Mouse (Mus musculus) adrenal gland, adult 18-20 months (tissue): ENCODE measurements around the gene Dpf1. TPM values are rescaled to one million over a fixed set of nuclear protein-coding genes. Genes with fewer than 3 reads are reported as not detected.

Source experiments
- DNase-seq, 2 experiments: peaks; one replicate each; pipeline ENCODE4 v3.0.0; 2021 to 2022; ENCODE audit warnings: low spot score in 2 of 2
- total RNA-seq, 2 experiments: library from RNA; stranded (reverse); gene quantifications; 1 replicate in 1 of 2; 2 replicates in 1 of 2; pipeline ENCODE4 v1.2.3; 2021

Gene Dpf1
- total RNA-seq, 2 experiments from 2014 or later: 1.8 to 4.5 TPM

DNA sequence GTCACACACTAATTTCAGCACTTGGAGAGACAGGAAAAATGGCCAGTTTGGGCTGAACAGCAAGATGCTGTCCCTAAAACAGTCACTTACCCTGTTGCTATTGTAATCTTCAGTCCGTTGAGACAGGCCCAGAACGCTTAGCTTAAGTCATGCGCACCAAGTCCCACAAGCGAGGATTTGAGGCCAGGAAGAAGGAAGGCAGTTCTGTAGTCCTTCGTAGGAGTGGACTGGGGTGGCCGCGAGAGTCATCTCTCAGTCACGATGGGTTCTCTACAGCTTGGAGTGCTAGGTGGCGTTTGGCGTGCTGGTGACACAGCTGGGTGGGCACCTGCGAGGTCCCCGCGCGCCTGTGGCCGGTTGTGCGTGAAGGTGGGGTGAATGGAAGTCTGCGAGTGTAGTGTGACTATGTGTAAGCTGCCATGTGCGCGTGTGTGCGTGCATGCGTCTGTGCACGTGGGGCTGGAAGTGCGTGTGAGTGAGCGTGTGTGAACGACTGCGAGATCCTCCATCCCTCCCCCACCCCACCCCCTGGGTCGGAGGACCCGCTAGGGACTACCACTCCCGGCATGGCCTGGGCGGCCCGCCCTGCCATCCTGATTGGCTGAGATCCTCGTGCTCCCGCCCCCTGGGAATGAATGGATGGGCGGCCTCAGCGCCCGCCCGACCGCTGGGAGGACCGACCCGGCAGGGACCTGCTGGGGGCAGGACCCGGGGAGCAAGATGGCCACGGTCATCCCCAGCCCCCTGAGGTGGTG is 3.8 kb downstream of the Dpf1 start:
- peak; percentile 84 to 86 for DNase-seq

DNA sequence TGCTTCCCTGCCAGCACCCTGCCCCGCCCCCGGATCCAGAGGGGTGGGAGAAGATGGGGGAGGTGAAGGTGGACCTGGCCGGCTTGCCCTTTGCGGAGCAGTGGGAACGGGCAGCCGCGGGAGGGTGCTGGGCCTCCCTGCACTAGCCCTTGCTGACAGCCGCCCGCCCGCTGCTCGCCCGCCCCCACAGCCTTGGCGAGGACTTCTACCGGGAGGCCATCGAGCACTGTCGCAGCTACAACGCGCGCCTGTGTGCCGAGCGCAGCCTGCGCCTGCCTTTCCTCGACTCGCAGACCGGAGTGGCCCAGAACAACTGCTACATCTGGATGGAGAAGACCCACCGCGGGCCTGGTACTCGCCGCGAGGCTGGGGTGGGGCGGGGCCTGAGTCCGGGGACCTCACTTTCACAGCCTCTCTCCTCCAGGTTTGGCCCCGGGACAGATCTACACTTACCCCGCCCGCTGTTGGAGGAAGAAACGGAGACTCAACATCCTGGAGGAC is 5.5 kb downstream of the Dpf1 start:
- peak; percentile 45 to 50 for DNase-seq

DNA sequence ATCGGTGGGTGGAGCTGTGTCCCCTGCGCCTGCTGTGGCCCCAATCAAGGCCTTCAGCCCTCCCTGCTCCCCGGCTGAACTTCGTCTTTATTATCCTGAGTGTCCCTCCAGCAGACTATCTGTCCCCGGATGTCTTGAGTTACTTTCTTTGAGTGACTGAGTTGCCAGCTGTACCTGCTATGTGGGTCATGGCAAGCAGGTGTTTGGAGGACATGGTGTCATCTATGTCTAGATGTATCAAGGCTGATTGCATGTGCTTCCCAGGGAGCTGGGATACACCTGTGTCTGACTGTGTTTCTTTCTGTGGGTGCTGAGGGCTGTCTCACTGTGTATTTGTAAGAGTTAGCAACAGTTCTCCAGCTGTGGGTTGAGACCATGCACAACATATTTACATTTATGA is 6.0 kb downstream of the Dpf1 start:
- no peak for DNase-seq

DNA sequence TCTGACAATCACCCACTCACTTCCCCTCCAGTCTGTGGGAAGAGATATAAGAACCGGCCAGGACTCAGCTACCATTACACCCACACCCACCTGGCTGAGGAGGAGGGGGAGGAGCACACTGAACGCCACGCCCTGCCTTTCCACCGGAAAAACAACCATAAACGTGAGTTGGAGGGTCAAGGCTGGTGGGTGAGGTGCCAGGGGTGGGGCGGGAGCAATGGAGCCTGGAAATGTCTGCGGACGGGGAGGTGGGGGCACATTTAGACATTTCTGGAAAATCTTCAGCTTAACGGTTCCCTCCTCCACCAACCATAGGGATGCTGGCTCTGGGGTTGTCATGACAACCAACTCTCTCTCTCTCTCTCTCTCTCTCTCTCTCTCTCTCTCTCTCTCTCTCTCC is 9.3 kb downstream of the Dpf1 start:
- no peak for DNase-seq

DNA sequence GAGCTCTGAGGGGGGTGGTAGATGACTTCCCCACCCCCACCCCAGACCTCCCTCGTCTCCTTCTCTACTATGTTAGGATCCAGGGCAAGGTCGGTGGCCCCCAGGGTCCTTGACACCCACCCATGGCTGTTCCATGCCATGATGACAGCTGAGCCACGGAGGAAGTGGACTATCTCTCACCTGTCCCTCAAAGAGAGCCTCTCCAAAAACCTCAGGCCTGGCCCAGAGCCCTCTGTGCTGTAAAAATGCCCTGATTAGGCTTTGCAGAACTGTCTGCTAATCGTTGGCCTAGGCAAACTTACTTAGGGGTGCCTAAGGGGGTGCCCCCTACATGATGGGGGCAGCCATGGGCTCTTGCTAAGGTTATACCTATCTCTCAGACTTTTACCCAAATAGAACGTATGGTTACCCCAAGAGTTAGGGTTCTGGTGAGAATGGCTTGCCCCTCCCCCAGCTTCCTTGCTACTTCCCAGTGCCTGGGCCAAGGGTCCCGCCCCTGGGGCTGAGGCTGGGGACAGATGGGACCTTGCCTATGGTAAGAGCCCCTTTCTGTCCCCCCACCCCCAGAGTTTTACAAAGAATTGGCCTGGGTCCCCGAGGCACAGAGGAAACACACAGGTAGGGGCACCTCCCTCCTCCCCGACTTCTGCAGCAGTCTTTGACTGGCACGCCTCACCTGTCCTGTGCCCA is 10.0 kb downstream of the Dpf1 start:
- no peak for DNase-seq

DNA sequence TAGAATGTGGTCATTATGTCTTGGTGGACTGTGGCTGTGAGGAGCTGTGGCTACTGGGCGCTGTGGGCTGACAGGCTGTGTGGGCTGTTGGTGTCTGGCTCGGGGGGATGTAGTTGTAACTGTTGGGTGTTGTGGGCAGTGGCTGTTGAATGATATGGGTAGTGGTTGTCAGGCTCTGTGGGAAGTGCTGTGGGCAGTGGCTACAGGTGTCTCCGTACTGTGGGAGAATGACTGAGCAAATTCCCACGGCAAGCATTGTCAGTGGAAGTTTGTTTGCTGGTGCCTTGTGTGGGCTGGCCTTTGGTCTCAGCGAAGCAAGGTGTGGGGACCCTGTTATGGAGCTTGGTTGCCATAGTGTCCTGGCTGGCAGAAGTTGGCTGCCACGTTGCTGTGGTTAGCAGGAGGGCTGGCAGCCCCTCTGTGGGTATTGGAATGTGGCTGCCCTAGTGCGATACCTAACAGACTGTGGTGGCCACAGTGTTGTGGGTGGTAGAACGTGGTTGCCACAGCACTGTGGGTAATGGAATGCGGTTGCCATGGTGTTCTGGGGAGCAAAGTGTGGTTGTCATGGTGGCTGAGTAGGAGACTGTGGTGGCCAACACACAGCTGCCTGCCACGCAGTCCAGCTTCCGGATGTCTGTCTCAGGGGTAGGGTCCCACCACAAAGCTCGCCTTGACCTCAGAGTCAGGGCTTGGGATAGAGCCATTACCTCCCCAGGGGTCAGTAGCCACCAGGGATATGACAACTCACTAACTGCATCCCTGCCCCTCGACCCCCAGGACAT is 11.3 kb downstream of the Dpf1 start:
- DNase-seq: no peak

DNA sequence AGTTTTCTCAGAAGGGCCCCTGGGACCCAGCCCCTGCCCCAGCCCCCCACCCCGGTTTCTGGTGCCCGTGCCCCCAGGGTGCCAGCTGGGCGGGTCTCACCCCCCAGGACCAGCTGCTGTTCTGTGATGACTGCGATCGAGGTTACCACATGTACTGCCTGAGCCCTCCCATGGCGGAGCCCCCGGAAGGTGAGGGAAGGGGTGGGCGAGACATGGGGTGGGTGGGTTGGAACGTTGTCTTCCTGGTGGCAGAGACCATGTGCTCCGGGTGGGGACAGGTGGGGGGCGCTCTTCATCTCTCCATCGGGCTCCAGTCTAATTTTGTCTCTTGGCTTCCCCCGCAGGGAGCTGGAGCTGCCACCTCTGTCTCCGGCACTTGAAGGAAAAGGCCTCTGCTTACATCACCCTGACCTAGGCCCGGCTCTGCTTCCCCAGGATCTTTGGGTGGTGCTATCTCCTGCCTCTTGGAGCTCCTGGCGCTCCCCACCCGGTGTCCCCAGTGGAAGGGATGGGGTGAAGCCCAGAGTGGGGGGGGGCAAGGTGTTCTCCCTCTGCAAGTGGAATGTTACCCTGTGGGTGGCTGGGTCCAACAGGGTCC is 12.5 kb downstream of the Dpf1 start:
- no peak for DNase-seq

DNA sequence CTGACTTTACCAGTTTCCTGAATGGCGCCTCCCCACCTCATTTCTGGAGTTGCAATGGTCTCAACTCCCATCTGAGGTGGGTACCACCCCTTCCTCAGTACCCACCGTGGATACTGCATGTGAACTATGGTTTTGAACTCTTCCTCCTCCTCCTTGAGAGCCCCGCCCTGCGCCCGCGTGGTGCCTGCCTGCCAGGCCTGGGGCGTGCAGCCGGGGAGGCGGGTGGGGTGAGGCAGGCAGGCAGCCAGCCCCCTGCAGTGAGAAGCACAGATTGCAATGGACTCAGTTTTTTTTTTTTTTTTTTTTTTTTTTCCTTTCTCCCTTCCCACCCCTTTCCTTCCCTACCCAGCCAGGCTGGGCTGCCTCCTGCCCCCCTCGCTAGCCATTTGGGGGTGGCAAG is 13.2 kb downstream of the Dpf1 start:
- DNase-seq: no peak

DNA sequence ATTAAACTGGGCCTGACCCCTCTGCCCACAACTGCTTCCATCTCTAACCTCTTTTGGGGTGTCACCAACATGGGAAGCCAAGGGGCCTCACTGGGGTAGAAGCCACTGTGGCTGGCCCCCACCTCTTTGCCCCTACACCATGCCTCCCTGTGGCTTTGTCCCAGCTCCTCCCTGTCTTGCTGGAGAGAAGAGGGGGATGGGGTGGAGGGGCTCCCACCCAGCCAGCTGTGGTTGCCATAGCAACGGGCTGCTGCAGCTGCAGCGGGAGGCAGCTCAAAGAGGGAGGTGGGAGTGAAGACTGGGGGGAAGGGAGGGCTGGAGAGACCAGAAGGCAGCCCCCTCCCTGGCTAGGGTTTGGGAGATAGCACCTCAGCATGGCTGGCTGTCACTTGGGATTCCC is 13.8 kb downstream of the Dpf1 start:
- no peak for DNase-seq

DNA sequence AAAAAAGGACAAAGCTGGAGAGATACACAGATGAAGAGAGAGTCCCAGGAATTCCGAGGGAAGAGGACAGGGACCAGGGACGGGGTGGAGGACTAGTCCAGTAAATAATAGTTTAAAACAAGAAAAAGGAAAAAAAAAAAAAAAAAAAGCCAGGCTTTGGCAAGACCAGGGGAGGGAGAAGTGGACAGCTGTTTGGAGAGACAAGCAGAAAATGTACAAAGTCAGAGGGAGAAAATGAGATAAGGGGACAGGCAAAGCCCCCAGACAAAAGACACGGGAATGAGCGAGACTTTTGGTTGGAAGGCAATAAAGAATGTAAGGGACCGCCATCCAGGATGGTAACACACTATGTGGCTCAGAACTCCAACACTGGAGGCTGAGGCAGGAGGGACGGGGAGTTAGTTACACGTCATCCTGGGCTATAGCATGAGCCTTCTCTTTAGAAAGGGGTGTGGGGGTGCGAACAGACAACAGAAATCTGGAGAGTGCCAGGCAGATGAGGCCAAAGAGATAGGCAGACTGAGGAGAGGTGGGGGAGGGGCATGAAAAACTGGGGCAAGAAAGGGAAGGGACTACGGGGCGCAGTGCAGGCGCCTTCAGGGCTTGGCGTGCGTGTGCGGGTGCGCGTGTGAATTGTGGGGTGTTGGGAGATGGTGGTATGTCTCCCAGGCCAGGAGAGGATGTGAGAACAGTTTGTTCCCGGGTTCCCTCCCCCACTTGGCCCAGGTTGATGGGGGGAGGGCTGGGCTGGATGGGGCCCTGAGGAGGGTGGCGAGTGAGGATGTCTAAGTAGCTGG is 14.6 kb downstream of the Dpf1 start:
- DNase-seq: no peak

DNA sequence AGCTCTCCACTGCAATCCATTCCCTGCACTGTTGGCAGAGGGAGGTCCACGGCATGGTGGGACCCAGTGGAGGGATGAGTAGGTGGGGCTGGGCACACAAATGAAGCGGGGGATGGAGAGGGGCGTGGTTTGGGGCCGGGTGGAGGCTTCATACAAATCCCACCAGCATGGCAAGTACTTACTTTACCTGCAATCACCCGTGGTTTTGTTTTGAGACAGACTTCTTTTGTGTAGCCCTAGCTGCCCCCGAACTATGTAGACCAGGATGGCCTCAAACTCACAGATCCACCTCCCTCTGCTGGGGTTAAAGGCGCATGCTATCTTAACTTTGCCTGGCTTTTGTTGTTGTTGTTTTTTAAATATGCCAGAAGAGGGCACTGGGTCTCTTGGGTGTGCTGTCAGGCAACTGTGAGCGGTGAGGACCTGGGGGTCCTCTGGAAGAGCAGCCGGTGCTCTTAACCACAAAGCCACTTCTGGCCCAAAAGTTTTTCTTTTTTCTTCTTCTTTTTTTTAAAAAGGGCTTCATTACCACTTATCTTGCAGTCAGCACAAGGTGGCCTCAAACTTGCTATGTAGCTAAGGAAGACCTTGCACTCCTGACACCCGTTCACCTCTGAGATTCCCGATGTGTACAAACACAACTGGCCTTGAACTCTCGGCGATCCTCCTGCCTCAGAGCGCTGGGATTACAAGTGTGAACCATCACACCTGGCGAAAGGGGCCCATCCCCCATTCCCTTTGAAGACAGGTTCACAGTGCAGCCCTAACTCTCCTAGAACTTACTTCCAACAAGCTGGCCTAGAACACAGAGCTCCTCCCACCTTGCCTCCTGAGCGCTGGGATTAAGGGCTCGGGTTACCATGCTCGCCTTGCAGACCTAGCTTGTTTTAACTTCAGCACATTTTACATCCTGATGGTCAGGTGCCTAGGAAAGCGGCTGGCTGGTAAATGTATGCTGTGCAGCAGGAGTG is 15.9 kb downstream of the Dpf1 start:
- DNase-seq: no peak

DNA sequence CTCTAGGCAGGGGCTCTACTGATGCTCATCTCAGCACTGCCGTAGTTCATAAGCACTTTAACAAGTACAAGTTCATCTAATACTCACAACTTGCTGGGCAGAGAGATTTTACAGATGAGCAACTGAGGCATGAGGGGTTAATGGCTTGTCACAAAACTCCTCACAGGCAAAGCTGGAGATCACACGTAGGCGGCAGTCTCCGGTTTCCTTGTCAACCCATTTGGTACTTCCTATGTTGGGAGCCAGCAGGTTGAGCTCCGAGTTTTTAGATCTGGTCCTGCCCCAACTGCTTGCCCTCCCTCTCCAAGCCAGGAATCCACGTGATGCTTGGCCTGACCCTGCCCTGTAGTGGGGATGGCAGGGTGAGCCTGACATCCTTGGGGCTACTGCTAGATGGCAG is 23.3 kb downstream of the Dpf1 start:
- no peak for DNase-seq

DNA sequence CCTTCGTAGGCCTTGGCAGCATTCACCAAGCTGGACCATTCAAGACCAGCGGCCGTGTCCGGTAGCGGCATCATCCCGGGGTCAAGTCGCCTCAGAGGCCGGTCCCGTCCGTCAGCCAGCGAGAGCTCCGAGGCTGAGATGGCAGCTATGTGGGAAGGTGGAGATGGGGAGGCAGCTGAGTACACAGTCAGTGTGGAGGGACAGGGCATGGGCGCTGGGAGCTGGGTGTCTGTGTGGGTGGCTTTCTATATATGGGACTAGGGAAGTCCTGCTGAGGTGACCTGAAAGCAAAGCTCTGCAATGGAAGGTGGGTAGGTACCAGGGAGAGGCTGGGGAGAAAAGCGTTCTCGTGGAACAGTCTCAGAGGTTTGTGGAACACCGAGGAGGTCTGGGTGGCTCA is 25.2 kb downstream of the Dpf1 start:
- no peak for DNase-seq

DNA sequence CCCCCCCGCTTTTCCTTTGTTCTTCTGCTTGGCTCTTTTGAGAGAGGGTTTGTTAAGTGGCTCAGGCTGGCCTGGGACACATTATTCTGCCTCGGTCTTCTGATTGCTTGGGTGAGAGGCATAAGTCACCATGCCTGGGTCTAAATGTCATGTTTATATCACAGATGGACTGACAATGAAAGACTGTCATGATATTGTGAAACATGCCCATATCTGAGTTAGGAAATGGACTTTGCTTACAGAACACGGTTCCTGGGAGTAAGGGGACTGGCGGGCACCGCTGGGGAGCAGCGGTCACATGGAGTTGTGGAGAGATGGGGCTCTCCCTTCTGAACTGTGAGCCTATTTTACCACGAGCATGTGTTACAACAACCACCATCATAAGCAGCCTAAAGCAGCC is 30.4 kb downstream of the Dpf1 start:
- DNase-seq: no peak

DNA sequence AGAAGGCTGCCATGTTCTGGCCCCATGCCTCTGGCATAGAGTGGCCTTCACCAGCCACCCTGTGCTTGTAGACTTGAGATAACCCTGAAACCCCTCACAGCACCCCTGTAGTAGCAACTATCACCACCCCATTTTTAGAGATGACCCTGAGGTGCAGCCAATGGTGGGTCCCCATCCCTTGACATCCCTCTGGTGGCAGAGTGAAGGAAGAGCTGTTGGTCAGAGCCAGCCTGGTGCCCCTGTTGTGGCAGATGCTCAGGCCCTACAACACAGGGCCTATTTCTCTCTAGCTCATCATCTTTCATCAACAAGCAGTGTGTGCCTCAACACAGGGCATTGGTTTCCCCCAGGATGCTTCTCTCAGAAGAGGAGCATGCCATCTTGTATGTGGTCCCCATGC is 31.5 kb downstream of the Dpf1 start:
- DNase-seq: no peak

DNA sequence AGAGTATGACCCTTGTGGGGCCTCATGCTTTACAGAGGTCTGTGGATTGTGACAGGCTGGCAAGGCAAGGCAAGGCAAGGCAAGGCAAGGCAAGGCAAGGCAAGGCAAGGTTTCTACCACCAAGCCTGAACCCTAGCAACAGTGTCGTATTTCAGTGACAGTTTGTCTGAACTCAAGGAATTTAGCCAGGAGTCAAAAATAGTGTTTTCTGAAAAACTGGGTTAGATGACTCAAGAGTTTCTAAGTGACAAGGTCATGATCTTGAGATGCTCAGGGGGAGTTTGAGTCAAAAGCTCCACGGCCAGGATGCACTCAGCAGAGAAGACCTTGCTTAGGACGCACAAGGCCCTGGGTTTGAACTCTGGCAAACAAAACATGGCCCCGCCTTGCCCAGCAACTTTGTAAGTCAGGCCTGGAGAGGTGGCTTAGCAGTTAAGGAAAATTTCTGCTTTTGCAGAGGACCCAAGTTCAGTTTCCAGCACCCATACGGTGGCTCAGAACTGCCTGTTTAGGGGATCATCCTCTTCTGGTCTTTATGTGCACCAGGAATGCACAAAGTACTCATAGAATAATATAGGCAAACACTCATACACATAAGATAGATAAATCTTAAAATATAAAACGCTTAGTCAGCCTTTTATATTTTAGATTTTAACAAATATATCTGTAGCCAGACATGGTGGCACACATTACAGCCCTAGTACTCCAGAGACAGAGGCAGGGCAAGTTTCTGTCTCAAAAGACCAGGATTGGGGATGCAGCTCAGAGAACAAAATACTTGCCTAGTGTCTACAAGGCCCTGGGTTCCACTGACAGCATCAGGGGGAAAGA is 32.3 kb downstream of the Dpf1 start:
- no peak for DNase-seq

DNA sequence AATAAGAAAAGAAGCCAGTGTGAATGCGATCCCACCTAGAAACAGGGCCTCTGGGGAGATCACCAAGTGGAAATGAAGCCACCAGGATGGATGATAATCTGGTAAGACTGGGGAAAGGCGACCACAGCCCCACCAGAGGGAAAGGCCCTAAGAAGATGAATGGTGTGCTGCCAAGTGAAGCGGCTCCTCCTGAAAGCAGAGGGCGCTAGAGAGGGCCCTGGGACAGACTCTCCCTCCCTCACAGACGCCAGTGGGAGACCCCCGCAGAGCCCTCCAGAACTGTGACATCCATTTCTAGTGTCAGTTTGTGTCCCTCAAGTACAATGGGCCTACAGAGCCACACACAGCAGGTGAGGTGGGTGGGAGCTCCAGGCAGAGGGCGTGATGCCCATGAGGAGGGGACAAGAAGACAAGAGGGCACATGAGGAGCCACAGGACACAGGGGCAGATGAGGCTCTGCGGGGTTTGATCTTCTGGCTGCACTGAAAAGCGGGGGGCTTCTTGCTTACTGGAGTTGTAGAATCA is 33.1 kb downstream of the Dpf1 start:
- no peak for DNase-seq

DNA sequence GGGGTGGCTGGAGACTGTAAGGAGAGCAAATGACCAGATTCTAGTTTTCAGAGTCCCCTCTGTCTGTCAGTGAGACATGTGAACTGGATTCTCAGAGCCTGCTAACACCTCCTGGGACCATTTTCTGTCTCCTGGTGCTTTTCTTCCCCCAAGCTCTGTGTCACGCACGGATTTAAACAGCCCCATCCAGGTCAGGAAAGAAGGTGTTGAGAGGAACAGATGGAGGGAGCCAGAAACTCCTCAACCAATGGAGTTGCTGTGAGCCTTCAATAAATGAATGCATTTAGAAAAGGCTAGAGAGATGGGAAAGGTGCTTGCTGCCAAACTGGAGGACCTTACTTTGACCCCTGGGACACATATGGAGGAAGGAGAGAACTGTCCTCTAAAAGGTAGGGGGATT is 34.0 kb downstream of the Dpf1 start:
- DNase-seq: no peak
